Mouse (Mus musculus) heart, embryonic 10.5 days (tissue): ENCODE measurements around the gene Uevld. TPM values are rescaled to one million over a fixed set of nuclear protein-coding genes. Genes with fewer than 3 reads are reported as not detected.

Source experiments
- DNase-seq: peaks from one replicate; pipeline ENCODE4 v3.0.0-alpha.2; 2017; ENCODE audit warnings: low spot score
- H3K27ac ChIP-seq: fragments of 300-500 bp; sonication (generic); 2 replicates; pipeline ENCODE4 v1.5.1; 2016; ENCODE audit warnings: mild to moderate bottlenecking
- H3K27me3 ChIP-seq: fragments of 300-500 bp; sonication (generic); 2 replicates; pipeline ENCODE4 v1.6.1; 2016; ENCODE audit warnings: mild to moderate bottlenecking; ENCODE audit not compliant: poor library complexity, insufficient read depth, severe bottlenecking
- H3K36me3 ChIP-seq: fragments of 300-500 bp; sonication (generic); 2 replicates; pipeline ENCODE4 v1.6.1; 2016; ENCODE audit warnings: mild to moderate bottlenecking, moderate library complexity
- H3K4me1 ChIP-seq: fragments of 300-500 bp; sonication (generic); 2 replicates; pipeline ENCODE4 v1.6.1; 2016; ENCODE audit warnings: mild to moderate bottlenecking
- H3K4me3 ChIP-seq: fragments of 300-500 bp; sonication (generic); 2 replicates; pipeline ENCODE4 v1.5.1; 2016; ENCODE audit warnings: mild to moderate bottlenecking, moderate library complexity
- H3K9me3 ChIP-seq: fragments of 300-500 bp; sonication (generic); 2 replicates; pipeline ENCODE4 v1.6.1; 2016; ENCODE audit warnings: mild to moderate bottlenecking, moderate library complexity
- WGBS: fragments of 180-500 bp; shearing (Covaris S2); methylation state at CpG from one replicate; pipeline ENCODE4 v1.1.7; 2016; 5-methylcytosine and 5-hydroxymethylcytosine counted together
- polyA plus RNA-seq: library from polyadenylated mRNA; unstranded; fragments of >200 nt; fragmentation: Nextera tagmentation; extraction: Ambion mirVana; gene quantifications from 2 replicates; pipeline ENCODE4 v1.2.1, GENCODE M21; 2016

Uevld gene
- polyA plus RNA-seq, 1 experiment from 2014 or later, result 8.3 TPM

- H3K27ac ChIP-seq, result no peak overlapping the region
- no peaks in the 10 kb centered on the region for H3K9me3 ChIP-seq
- H3K36me3 ChIP-seq, result no peaks in the 10 kb centered on the region
- peaks cover 3% of the 10 kb centered on the region; the same call in 1 of the 2 replicates for H3K27me3 ChIP-seq
- no peak overlapping the region for H3K4me3 ChIP-seq
- H3K4me1 ChIP-seq, result peaks cover 14% of the 10 kb centered on the region
- no peak for DNase-seq
These were observed 3.8 kb upstream of the Uevld start for GRCm38 (mm10) chr7:46962132-46962531.

- Histone ChIP-seq H3K4me1 (peaks cover 16% of the 10 kb centered on the region), H3K4me3 (no peak overlapping the region), H3K27ac (no peak overlapping the region), H3K9me3 (no peaks in the 10 kb centered on the region), H3K27me3 (peaks cover 3% of the 10 kb centered on the region; the same call in 1 of the 2 replicates), H3K36me3 (no peaks in the 10 kb centered on the region)
- 55% methylated on average over 3 of the region's 3 CpGs for WGBS
- DNase-seq, result no peak
These were observed 2.7 kb upstream of the Uevld start for GRCm38 (mm10) chr7:46960991-46961390.

GRCm38 (mm10) chr7:46958853-46959252 lies 526 bp upstream of the Uevld start:
- peaks cover 16% of the 10 kb centered on the region for H3K4me1 ChIP-seq
- no peak for DNase-seq
- 23% methylated on average over 9 of the region's 9 CpGs for WGBS
- H3K27me3 ChIP-seq, result peaks cover 3% of the 10 kb centered on the region; the same call in 1 of the 2 replicates
- peaks cover 15% of the 10 kb centered on the region for H3K36me3 ChIP-seq
- H3K4me3 ChIP-seq, result peak overlapping the region; percentile 92
- H3K9me3 ChIP-seq, result no peaks in the 10 kb centered on the region
- H3K27ac ChIP-seq, result peak overlapping the region; percentile 90

GRCm38 (mm10) chr7:46935847-46936246 lies 22.5 kb downstream of the Uevld start:
- DNase-seq, result no peak
- 59% methylated on average over 4 of the region's 4 CpGs for WGBS
- Histone ChIP-seq H3K36me3 (peaks cover 59% of the 10 kb centered on the region), H3K4me1 (peaks cover 2% of the 10 kb centered on the region; the same call in 1 of the 2 replicates), H3K4me3 (no peak overlapping the region), H3K27ac (no peak overlapping the region), H3K27me3 (no peaks in the 10 kb centered on the region), H3K9me3 (no peaks in the 10 kb centered on the region)

- H3K4me1 ChIP-seq, result no peaks in the 10 kb centered on the region
- whole genome bisulfite sequencing, result 76% methylated on average over 8 of the region's 8 CpGs
These were observed 23.5 kb downstream of the Uevld start for GRCm38 (mm10) chr7:46934788-46935187.

GRCm38 (mm10) chr7:46931370-46931769 lies 27.0 kb downstream of the Uevld start:
- H3K36me3 ChIP-seq, result peaks cover 38% of the 10 kb centered on the region

More at GRCm38 (mm10) chr7:46934788-46935187, 23.5 kb downstream of the Uevld start:
- peaks cover 59% of the 10 kb centered on the region for H3K36me3 ChIP-seq
- no peaks in the 10 kb centered on the region for H3K27me3 ChIP-seq
- no peak overlapping the region for H3K4me3 ChIP-seq
- no peak for DNase-seq
- H3K9me3 ChIP-seq, result no peaks in the 10 kb centered on the region
- H3K27ac ChIP-seq, result no peak overlapping the region

GRCm38 (mm10) chr7:46928291-46928690 lies 30.0 kb downstream of the Uevld start:
- H3K27me3 ChIP-seq, result no peaks in the 10 kb centered on the region
- no peak overlapping the region for H3K4me3 ChIP-seq
- 93% methylated on average over 5 of the region's 5 CpGs for WGBS
- no peaks in the 10 kb centered on the region for H3K9me3 ChIP-seq
- peaks cover 21% of the 10 kb centered on the region for H3K36me3 ChIP-seq
- H3K4me1 ChIP-seq, result no peaks in the 10 kb centered on the region
- DNase-seq, result no peak
- no peak overlapping the region for H3K27ac ChIP-seq

More at GRCm38 (mm10) chr7:46931370-46931769, 27.0 kb downstream of the Uevld start:
- H3K27ac ChIP-seq, result no peak overlapping the region
- no peaks in the 10 kb centered on the region for H3K27me3 ChIP-seq
- no peak overlapping the region for H3K4me3 ChIP-seq
- no peaks in the 10 kb centered on the region for H3K4me1 ChIP-seq
- WGBS, result 92% methylated on average over 3 of the region's 3 CpGs
- H3K9me3 ChIP-seq, result no peaks in the 10 kb centered on the region
- no peak for DNase-seq

- Histone ChIP-seq H3K27me3 (no peaks in the 10 kb centered on the region), H3K36me3 (peaks cover 4% of the 10 kb centered on the region), H3K4me3 (no peak overlapping the region), H3K27ac (no peak overlapping the region), H3K4me1 (peaks cover 18% of the 10 kb centered on the region; the same call in 1 of the 2 replicates), H3K9me3 (no peaks in the 10 kb centered on the region)
- DNase-seq, result no peak
- 83% methylated on average over 4 of the region's 4 CpGs for WGBS
These were observed 36.3 kb downstream of the Uevld start for GRCm38 (mm10) chr7:46922075-46922474.

GRCm38 (mm10) chr7:46919551-46920176 lies 38.7 kb downstream of the Uevld start, which contains the start of gene Tsg101:
TSS of gene Tsg101 (minus strand) at chr7:46919969.
- Histone ChIP-seq H3K36me3 (peaks cover 14% of the 10 kb centered on the region), H3K27ac (peak within 1 kb of the TSS; percentile 98), H3K4me3 (peak within 1 kb of the TSS; percentile 79), H3K9me3 (no peaks in the 10 kb centered on the region), H3K27me3 (no peaks in the 10 kb centered on the region), H3K4me1 (peaks cover 22% of the 10 kb centered on the region; the same call in 1 of the 2 replicates)
- under 1% methylated on average over 74 of the region's 75 CpGs for WGBS
- peak; percentile 95 for DNase-seq

GRCm38 (mm10) chr7:46918678-46919371 lies 39.5 kb downstream of the Uevld start:
- Histone ChIP-seq H3K4me3 (peak overlapping the region; percentile 79), H3K27ac (peak overlapping the region; percentile 98), H3K9me3 (no peaks in the 10 kb centered on the region), H3K4me1 (peaks cover 22% of the 10 kb centered on the region; the same call in 1 of the 2 replicates), H3K36me3 (peaks cover 14% of the 10 kb centered on the region), H3K27me3 (no peaks in the 10 kb centered on the region)
- WGBS, result 13% methylated on average over 13 of the region's 13 CpGs
- no peak for DNase-seq

GRCm38 (mm10) chr7:46916376-46916775 lies 42.0 kb downstream of the Uevld start:
- WGBS, result 88% methylated on average over 3 of the region's 3 CpGs
- no peaks in the 10 kb centered on the region for H3K9me3 ChIP-seq
- H3K27ac ChIP-seq, result no peak overlapping the region
- no peaks in the 10 kb centered on the region for H3K27me3 ChIP-seq
- H3K4me3 ChIP-seq, result no peak overlapping the region
- DNase-seq, result no peak
- peaks cover 28% of the 10 kb centered on the region for H3K36me3 ChIP-seq
- peaks cover 22% of the 10 kb centered on the region; the same call in 1 of the 2 replicates for H3K4me1 ChIP-seq

GRCm38 (mm10) chr7:46911250-46911649 lies 47.1 kb downstream of the Uevld start:
- no peak overlapping the region for H3K4me3 ChIP-seq
- H3K4me1 ChIP-seq, result no peaks in the 10 kb centered on the region
- 95% methylated on average over 3 of the region's 3 CpGs for whole genome bisulfite sequencing
- H3K9me3 ChIP-seq, result no peaks in the 10 kb centered on the region
- H3K36me3 ChIP-seq, result peaks cover 70% of the 10 kb centered on the region
- no peaks in the 10 kb centered on the region for H3K27me3 ChIP-seq
- no peak overlapping the region for H3K27ac ChIP-seq
- no peak for DNase-seq

- H3K36me3 ChIP-seq, result peaks cover 92% of the 10 kb centered on the region
- DNase-seq, result no peak
These were observed 59.0 kb downstream of the Uevld start for GRCm38 (mm10) chr7:46899343-46899742.

More at GRCm38 (mm10) chr7:46899343-46899742, 59.0 kb downstream of the Uevld start:
- H3K9me3 ChIP-seq, result no peaks in the 10 kb centered on the region
- H3K27me3 ChIP-seq, result no peaks in the 10 kb centered on the region
- no peaks in the 10 kb centered on the region for H3K4me1 ChIP-seq
- no peak overlapping the region for H3K4me3 ChIP-seq
- WGBS, result 79% methylated on average over 3 of the region's 3 CpGs
- H3K27ac ChIP-seq, result no peak overlapping the region
